Mouse (Mus musculus) mouse embryonic stem cell (cell line): ENCODE data around the gene Polrmt.
"Not testable (repeated sequence)": the region's sequence is repeated elsewhere in the genome, so short reads cannot be mapped to it uniquely, and the experiment has no call there.

Source experiments
- in situ Hi-C, 2 experiments: fragments of 300-500 bp; cut with MboI; formaldehyde crosslinking; loops; 1 replicate in 1 of 2; 3 replicates in 1 of 2; pipeline ENCODE4 v1.14.3; 2019 to 2020; ENCODE audit warnings: low sequenced_read_pairs in 2 of 2, low pct_unique_long_range_greater_than_20kb in 1 of 2, mixed read lengths in 1 of 2; ENCODE audit not compliant: unreplicated experiment in 1 of 2

Gene Polrmt

DNA sequence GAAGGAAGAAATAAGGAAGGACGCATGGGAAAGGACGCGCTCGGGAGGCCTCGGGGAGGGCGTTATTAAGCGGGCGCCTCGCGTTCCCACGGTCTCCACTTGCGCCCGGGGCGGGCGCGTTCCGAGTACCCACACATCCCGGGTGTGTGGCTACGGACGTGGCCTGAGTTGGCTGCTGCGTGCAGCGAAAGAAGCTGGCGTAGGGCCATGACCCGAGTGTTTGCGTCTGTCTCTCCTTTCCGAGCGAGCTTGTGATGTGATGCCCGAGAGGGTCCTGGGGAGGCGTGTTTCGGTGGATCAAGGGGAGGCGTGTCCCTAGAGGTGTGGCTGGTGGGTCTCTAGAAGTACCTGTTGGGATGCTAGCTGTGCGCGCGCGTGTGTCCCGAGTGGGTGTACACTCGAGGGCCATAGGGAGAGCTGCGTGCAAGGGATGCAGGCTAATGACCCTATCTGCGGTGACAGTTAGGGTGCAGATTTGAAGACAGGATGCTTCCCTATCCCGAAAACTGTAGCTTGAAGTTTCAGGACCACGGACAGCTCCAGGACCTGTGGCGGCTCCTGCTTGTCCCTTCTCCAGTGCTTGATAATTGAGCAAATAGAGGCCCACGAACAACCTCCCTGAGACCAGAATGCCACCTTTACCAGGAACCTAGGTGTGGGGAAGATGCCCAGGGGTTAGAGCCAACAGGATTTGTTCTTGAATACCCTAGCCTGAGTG is 28.6 kb downstream of the Polrmt start:
- in situ Hi-C loops, result no loop called here

DNA sequence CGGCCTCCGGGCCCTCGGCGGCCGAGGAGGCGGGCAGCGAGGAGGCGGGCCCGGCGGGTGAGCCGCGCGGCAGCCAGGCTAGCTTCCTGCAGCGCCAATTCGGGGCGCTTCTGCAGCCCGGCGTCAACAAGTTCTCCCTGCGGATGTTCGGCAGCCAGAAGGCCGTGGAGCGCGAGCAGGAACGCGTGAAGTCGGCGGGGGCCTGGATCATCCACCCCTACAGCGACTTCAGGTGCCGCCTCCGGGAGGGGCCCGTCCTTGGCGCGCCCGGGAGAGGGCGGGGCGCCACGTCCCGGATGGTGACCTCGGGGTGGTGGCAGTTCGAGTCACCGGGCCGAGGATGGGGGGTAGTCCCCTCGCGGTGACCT is 29.4 kb downstream of the Polrmt start:
- in situ Hi-C loops, result no loop called here

DNA sequence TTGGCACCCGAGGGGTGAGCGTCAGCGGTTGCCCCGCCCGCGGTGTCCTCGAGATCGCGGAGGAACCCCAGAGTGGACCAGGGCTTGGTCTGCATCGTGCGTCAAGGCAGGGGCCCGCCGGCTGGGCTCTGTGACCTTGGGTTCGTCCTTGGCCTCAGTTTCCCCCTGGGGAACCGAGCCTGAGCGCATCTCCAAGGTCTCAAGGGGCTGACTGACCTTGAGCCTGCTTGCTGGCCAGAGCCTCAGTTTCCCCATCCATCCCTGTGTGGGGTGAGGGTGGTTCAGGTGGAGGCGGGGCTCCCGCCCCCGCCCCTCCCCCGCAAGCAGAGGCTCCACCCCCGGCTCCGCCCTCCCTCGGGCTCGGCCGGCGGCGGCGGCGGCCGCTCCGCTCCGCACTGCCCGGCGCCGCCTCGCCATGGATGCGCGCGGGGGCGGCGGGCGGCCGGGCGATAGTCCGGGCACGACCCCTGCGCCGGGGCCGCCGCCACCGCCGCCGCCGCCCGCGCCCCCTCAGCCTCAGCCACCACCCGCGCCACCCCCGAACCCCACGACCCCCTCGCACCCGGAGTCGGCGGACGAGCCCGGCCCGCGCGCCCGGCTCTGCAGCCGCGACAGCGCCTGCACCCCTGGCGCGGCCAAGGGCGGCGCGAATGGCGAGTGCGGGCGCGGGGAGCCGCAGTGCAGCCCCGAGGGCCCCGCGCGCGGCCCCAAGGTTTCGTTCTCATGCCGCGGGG is 30.0 kb downstream of the Polrmt start, which contains the start of gene Hcn2:
Gene Hcn2, plus strand, starts transcription at position 381 of the 734 bp plus-strand sequence.
- in situ Hi-C loops, result no loop called here

DNA sequence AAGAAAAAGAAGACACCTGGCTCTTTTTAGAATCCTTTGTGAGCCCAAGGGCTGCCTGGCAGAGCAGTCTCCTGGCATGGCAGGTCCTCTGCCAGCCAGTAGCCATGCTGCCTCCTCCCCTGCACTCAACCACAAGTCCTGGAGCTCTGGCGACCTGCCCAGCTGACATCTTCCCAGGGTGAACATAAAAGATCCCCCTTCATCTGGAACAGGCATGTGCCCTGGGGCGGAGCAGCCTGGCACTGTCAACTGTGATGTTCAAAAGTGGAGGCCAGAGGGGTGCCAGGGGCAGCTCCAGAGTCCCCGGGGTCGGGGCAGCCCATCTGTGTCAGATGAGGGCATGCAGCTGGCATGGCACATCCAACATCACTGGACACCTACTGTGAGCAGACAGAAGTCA is 31.4 kb downstream of the Polrmt start:
- in situ Hi-C loops, result no loop called here

DNA sequence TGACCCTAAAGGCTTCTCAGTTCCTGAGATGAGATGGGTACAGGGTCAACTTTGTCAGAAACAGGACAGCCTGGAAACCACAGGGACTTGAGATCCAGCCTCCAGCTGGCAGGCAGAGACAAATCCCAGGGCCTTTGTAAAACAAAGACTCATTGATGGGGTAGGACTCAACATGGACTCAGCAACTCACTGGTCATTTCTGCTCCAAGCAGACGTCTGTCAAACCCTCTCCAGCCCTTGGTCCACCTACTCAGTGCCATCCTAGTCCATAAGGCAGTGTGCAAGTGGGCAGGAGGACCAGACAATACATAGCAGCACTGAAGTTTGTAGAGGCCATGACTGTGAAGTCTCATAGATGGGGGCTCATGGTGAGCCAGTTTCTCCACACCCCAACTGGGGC is 33.2 kb downstream of the Polrmt start:
- in situ Hi-C loops, result no loop called here

DNA sequence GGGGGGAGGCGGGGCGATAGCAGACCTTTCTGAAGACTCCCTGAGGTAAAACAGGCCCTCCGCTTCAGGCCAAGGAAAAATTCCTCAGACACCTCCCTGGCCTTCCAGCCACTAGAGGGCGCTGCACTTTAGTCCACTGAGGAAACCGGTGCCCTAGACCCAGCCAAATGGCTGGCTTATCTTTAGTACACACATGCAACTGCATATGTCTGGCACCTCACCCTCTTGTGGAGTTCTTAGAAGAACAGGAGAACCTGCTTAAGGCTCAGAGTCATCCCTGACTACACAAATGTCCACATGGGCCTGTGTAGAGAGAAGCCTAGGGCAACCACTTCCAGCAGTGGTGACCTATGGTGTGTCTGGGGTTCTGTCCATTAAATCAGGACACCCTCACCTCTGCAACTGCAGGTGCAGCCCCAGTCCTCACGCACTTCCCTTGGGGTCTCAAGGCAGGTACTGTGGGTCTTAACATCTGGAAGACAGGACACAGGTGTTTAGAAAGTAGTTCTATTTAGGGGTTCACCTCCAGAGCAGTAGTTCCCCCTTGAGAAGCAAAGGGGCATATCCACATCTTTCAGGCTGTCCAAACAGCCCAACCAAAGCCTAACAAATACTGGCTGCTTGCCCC is 33.8 kb downstream of the Polrmt start:
- in situ Hi-C loops, result no loop called here

DNA sequence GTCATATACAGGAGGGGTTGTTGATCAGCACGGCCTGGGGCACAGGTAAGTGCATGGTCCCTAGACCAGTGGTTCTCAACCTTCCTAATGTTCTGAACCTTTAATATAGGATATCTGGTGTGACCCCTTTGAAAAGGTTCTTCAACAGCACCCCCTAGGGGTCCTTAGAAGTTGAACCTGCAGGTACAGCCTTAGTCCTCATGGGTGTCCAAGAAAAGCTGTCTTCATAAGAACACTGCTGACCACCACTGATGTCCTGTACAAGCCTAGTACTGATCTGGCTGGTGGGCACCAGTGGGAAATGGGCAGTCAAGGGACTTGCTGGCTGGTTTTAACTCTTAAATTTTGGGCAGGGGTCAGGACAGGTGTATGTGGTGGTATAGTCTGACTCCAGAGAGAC is 34.4 kb downstream of the Polrmt start:
- in situ Hi-C loops, result no loop called here

DNA sequence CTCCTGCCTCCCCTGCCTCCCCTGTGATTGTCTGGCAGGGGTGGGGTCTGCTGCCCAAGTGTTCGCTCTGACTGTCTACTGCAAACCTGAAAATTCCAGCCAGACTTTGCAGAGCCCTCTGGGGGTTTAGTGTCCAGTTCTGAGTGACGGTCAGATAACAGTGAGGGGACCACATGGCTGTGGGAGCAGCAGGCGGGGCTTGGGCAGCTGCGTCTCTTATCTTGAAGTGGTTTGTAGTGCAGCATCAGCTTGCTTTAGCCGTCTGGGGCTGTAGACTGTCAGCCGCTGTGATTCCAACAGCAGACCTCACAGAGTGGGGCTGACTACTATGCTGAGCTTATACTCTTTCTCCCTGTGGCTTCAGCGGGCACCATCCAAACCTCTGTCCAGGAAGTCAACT is 37.1 kb downstream of the Polrmt start:
- in situ Hi-C loops, result no loop called here

DNA sequence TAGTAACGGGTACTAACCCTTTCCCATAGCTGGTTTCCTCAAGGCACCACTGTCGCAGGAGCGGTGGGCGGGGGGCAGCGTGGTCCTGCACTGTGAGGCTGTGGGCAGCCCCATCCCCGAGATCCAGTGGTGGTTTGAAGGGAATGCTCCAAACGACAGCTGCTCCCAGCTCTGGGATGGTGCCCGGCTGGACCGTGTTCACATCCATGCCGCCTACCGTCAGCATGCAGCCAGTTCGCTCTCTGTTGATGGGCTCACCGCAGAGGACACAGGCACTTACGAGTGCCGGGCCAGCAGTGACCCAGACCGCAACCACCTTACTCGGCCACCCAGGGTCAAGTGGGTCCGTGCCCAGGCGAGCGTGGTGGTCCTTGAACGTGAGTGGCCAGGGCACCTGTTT is 37.7 kb downstream of the Polrmt start:
- in situ Hi-C loops, result no loop called here

DNA sequence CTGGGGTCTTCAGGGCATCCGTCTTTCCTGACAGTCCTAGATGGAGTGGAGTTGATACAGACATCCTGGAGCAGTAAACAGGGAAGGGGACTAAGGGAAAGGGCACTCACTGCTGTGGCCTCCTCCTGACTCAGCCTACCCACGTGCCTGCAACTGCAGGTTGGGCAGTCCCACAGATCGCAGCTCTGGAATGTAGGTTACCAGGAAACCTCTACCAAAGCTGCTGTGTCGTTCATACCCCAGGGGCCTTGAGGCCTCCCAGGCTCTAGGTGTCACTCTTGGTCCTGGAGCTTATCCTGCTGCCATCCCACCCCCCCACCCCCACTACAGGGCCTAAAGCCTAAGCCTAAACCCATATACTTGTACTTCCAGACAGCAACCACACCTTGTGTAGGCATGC is 38.6 kb downstream of the Polrmt start:
- in situ Hi-C loops, result no loop called here

DNA sequence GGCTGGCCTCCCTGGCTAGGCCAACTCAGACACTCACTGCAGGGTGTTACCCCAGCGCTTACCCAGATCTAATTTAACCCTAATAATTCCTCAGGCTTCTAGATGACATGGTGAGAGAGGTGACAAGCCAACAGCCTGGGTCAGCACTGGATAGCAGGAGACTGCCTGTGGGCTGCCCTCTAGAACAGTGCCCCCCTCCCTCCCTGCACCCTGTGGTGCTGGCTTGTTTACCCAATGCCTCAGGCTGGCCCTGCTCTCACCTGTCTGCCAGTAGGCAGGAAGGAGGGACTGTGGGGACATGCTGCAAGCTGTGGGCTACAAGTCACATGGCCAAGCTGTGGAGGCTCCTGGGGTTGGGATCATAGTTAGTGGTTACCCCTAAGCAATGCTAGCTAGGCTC is 39.2 kb downstream of the Polrmt start:
- in situ Hi-C loops, result no loop called here

DNA sequence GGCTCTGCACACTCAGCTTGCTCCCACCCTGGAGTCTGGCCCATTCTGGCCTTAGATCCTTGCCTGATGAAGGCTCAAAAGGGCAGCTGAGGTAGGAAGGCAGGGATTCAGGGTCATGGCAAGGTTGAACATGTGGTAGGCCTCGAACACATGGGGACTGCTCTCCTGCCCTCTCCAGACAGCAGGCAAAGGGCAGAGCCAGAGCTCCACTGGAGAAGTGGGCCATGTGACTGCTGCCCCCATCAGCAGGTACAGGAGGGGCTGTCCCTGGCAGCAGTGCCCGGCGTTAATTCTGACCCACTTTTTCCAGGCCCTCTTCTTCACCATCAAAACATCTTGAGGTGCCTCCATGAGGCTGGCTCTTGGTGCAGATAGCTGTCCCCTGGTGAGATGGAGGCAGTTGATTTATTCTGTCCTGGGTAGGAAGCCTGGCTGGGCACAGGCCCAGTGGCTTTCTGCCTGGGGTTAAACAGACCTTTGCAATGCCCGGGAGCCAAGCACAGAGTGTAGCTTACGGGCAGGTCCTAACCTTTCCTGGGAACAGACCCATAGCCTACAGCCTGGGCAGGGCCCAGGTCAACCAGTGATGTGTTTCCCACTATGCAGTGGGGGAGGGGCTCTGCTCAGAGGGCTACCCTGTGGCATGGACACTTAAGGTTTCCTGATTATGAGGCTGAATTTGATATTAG is 39.8 kb downstream of the Polrmt start:
- in situ Hi-C loops, result no loop called here

DNA sequence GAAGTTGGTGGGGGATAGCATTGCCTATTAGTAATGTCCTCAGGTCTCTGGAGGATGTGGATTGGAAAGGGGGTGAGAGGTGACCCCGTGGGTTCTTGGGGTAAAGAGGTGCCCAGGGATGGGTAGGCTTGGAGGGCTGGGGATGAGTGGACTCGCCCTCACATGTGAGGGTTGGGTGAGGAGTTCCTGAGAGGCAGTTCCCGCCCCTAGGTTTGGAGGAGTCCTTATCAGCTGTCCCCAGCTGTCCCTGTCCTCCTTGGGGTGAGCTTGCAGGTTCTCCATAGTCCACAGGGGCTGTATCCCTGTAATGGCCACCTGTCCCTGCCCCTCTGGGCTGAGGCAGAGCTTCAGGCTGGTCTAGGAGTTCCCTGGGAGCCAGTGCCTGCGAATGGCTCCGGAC is 40.4 kb downstream of the Polrmt start:
- in situ Hi-C loops, result no loop called here

DNA sequence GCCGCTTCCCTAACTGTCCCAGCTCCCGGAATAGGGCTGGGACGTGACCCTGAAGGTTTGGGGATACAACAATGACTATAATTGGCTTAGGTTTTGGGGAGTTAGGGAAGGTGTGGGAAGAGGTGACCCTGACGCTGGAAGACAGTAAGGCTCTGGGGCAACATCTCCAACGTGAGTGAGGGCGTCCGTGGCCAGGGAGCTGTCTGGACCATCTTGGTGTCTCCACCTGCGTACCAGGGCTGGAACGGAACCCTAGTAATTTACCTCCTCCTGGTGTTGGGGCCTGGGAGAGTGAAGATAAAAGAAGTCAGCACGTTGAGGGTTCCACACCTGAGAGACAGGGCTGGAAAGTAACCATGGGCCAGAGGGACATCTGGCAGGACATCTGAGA is 41.4 kb downstream of the Polrmt start:
- in situ Hi-C loops, result no loop called here

DNA sequence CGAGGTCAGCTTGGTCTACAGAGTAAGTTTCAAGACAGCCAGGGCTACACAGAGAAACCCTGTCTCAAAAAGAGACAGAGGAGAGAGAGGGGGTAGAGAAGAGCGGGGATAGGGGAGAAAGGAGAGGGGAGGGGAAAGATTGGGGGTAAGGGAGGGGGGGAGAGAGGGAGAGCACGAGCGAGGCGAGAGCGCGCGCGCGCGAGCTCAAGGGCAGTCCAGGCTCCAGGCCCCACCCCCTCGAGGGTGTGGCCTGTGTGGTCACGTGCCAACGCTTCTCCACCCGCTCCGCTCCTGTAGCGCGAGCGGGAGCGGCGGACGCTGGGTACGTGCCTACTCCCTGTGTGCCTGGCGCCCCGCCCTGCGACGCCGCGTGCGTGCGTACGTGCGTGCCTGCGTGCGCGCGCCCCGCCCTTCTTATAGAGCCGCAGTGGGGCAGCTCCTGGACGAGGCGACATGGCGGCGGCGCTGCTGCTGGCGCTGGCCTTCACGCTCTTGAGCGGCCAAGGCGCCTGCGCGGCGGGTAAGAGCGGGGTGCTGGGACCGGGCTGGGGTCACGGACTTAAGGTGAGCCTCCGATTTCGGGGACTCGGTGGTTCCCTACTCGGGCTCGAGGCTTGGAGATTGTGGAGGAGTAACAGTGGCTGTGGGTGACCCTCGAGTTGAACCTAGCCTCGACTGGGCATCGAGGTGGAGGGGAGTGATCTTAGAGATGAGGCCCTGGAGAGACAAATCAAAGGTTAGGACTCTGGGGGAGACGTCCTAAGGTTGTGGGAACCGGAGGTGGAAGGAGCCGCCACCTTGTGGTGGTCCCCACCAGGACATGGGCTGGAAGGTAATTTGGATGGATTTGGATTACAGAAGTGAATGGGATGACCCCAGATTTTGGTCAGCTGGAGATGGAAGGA is 42.1 kb downstream of the Polrmt start, which contains the start of gene Bsg:
Gene Bsg, plus strand, starts transcription at position 427 of the 905 bp plus-strand sequence.
- in situ Hi-C loops, result no loop called here

DNA sequence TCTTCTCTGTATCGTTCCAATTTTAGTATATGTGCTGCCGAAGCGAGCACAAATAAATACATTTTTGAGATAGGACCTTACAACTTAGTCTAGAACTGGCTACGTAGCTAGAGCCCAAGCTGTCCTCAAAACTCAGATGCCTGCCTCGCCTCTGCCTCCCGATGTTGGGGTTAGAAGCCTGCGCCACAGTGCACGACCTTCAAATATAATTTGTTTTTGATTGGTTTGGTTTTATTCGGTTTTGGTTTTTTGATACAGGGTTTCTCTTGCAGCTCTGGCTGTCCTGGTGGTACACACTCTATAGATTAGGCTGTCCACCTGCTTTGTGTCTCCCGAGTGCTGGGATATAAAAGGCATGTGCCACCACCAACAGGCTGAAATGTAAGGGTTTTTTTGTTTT is 42.8 kb downstream of the Polrmt start:
- in situ Hi-C loops, result no loop called here

DNA sequence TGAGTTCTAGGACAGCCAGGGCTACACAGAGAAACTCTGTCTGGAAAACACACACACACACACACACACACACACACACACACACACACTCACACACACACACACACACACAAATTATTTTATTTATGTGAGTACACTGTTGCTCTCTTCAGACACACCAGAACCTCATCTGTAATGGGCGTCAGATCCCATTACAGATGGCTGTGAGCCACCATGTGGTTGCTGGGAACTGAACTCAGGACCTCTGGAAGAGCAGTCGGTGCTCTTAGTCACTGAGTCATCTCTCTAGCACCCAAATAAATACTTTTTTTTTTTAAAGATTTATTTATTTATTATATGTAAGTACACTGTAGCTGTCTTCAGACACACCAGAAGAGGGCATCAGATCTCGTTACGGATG is 43.4 kb downstream of the Polrmt start:
- in situ Hi-C loops, result not testable (repeated sequence)

DNA sequence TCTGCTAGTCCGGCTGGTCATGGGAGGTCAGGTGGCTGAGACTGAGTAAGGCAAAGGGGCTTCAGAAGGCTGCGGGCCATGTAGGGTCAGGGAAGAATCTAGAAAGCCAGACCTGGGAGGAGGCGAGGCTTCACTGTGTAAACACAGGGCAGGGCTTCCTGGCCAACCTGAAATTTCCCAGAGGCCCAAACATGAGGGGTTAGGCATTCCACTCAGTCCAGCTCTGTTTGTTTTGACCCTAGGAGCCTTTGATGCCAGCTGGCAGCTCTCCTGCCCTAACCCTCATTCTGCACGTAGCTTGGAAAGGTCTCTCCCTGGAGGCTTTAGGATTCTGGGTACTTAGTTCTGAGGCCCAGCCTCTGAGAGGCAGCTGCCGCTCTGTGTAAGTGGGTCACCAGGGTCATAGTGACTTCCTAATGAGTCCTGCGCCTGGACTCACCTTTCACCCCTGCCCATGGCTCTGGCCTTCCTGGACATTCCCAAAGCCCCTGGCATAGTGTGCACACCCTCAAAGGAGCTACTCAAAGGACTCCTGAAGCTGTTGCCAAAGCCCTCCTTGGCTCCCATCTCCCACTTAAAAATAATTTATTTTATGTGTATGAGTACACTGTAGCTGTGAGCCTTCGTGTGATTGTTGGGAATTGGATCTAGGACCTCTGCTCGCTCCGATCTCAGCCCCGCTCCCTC is 44.8 kb downstream of the Polrmt start:
- in situ Hi-C loops, result no loop called here
